Mouse (Mus musculus) bone marrow macrophage, adult 2 months (primary cell): ENCODE data around the gene Ptpre.

Source experiments
- CTCF ChIP-seq: IDR thresholded peaks from 2 replicates; pipeline ENCODE4 v1.5.1; 2012; ENCODE audit warnings: low read depth, mild to moderate bottlenecking, low read length, moderate library complexity
- POLR2A ChIP-seq: IDR thresholded peaks from 2 replicates; pipeline ENCODE4 v1.6.1; 2012; ENCODE audit warnings: mild to moderate bottlenecking, low read depth, low read length, borderline replicate concordance

DNA sequence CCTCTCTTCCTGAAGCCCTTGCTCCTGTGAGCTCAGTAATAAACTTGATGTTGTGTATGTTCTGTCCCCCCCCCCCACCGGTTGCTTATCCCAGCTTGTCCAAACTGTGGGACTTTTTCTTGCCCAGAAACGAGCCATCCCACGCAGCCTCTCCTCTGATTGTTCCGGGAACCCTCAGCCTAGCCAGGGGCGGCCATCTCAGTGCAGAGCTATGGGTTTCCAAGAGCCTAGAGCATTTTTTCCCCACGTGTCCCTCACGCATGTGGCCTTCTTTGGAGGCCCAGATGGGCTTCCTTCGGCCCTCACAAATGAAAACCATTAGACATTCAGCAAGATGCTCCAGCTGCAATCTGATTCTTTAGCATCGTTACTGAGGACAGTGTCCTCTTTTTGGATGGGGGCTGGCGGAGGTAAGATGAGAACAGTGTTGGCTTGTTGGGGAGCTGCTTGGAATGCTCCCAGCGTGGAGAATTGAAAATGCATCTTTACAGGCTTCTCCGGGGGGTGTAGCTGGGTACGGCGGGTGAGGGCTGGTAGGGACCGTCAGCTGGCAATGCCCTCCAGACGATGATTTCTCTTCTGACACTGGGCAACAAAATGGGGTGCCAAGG is 41.5 kb downstream of the Ptpre start:
- TF ChIP-seq POLR2A (no peak), CTCF (no peak)
